Mouse (Mus musculus): ENCODE results near the gene Bfsp2.

Gene Bfsp2

DNA sequence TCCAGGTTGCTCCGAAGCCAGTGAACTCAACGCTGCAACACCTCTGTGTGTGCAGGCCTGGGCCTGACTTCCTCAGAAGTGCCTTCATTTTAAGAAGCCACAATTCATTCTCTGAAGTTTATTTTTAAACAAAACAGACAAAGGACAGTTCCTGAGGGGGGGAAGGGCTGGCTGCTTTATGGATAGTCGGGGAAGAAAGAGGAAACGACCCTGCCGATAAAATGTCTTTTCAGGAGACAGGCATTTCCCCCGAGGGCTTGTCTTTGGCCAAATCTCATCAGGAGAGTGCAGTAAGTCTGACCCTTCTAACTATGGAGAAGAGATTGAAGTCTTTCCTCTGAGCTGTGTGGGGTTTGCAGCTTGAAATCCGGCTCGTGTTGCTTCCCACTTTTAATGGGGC is 5.4 kb upstream of the Bfsp2 start:
- DNase-seq (ENCODE audit: low spot score): no peak

DNA sequence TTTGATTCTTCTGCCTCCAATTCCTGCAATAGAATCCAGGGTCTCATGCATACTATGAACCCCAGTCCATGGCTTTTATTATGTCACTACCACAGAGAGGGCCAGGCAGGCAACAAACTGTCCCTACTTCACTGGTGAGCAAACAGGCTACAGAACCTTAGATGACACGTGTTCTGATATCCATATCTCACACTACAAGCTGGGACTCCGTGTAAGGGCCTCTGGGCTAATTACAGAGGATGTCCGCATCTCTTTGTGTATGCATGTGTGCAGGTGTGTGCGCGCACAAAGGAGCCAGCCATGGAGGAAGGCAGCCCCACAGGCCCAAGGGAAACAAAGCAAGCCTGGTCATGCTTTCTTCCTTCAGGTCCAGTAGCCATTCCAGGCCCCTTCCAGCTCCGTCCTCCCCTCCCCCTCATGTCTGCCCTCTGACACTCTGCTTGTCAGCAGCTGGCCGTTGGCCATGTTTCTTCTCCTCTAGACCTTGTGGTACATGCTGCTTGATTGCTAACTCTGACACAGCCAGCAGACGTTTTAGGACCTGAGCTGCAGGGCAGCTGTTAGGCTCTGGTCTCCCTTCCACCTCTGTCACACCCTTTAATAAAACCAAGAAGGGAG is 492 bp upstream of the Bfsp2 start:
- peak; percentile 31 for DNase-seq (ENCODE audit: low spot score)

DNA sequence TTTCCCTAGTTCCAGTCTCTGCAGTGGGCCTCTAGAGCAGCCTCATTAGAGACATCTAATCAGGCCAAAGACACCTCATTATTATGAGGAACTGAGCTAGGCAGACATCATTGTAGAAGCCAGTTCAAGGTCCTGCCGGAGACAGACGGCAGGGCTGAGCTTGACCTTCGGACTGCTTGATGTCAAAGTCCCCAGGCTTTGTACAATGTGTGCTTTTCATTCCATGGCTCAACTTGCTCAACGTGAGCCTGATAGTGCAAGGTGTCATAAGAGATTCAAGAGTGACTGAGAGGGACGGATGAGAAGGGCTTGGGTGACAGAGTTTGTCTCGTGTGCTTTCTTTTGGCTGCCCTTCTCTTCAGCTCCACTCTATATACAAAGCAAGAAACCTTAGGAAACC is 4.8 kb downstream of the Bfsp2 start:
- peak; percentile 17 for DNase-seq (ENCODE audit: low spot score)

DNA sequence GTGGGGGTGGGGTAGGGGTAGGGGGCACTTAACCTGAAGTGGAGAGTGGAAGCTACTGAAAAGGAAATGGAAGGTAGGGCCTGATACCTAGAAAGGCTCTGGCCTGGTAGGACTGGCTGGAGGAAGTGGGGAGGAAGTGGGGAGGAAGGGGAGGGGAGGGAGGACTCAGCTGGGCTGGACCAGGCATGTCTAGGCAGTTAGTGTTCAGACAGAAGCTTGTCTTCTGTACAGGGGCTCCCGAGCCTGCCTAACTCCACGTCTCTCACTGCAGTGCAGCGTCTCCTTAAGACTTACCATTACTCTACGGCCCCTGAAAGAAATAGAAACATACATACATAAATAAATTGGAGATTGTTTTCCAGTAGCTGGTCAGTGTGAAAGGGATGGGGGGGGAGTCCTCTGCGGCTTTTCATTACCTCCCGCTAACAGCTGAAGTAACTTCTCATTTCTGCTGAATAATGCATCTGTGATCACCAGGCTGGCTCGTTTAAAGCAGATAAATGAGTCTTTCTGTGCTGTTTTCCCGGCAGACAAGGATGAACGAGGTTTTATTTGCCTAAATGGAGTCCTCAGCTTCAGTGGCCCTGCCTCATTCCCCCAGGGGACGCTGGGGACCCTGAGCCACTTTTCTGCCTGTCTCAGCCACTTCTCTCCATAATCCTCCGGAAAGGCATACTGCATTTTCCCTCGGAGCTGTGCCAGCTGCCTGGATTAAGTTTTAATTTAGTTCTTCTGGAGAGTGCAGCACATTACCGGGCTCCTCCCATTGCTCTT is 6.1 kb downstream of the Bfsp2 start:
- DNase-seq (ENCODE audit: low spot score): no peak

DNA sequence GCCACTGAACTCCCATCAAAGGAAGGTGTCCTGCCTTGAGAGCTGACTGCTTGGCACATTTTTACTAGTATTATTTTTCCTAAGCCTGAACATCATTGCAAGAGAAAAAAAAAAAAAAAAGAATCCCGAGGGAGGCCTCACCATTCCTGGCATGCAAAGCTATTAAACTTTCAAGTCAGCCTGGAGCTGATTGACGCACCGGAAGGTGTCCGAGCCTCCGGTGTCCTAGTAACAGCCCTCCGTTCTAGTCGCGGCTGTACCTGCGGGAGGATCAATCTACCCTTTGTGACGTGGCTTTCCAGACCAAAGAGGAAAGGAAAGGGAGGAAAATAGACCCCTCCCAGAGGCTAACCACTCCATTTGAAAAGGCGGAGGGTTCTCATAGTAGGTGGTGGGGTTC is 8.4 kb downstream of the Bfsp2 start:
- DNase-seq (ENCODE audit: low spot score): no peak

DNA sequence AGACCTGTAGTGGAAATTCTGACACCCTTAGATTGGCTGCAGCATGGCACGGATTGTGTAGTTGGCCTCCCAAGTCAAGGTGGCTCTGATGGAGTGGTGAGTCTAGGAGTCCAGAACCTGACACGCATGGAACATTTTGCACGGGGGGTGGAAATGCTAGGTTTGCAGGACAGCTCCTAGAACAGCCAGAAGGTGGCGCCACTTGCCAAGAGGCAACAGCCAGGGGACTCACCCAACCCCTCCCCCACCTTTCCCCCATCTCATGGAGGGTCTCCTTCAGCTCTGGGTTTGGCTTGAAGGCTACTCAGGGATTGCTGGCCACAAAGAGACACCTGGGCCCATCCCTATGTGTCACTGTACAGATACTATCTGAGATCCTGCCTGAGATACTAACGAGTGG is 10.7 kb downstream of the Bfsp2 start:
- DNase-seq (ENCODE audit: low spot score): no peak

DNA sequence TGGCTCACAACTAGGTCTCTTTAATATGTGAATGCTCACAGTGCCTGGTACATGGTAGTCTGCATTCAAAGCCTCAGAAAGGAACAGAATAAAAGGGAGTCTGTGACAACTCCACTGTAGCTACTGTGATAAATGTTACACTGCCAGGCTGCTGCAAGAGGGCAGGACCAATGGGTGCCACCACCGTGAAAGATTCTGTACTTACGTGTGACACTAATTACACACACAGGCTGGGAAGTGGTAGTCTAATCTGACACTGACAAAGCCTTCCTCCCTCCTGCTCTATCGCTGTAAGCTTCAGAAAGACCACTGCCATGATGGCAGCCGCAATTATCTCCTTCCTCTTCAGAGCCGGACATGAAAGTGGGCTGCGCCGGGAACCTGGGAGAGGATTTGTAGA is 11.3 kb downstream of the Bfsp2 start:
- no peak for DNase-seq (ENCODE audit: low spot score)

DNA sequence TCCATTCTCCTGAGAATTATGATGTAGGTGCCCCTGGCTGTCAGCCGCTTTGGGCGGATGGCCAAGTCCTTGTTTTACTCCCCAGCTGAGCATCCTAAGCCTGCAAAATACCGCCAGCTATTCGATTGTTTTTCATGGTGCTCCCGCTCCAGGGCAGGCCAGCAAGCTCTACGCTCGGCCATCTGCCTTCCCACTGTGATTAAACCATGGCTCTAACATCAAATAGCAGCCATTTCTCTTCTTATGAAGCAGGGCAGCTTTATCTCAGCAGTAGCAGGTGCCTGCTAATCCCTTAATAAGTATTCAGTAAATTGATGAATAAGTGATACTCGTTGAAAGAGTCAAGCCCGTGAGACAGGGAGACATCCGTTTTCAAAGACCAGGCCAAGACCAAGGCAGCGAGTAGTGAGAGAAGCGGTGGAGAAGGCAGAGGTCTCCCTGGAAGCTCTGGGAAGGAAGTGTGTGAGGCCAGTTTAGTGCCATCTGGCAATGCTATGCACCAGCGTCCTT is 14.5 kb downstream of the Bfsp2 start:
- DNase-seq (ENCODE audit: low spot score): no peak

DNA sequence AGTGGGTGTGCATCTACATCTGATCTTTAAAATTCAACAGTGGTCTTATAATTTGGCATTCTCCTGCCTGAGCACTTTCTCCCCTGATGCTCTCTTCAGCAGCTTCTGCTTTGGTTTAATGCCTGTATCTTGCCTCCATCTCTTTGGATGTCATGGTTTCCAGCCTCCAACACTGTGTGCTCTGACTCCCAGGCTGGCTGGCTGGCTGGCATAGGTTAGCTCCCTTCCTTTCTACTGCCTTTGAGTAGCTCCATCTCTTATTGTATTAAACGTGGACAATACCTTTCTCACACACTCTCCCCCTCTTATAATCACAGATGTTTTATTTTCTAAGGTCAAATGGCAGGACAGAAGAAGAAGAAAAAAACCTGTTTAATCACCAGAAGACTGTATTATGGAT is 14.9 kb downstream of the Bfsp2 start:
- DNase-seq (ENCODE audit: low spot score): no peak

DNA sequence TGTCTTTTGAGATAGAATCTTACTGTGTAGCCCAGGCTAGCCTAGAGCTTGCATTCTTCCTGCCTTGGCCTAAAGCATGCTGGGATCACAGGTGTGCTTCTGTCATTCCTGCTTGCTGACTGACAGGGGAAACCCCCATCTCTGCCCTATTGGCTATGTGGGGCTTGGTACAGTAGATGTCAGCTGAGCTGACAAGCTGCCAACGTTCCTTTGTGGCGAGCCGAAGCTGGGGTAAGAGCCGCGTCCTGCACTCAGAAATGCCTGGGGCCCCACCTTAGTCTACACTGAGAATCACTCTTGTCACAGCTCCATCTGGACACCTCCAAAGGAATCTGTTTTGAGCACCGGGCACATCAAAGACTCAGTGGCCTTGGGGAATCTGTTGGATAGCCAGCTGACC is 16.4 kb downstream of the Bfsp2 start:
- DNase-seq (ENCODE audit: low spot score): no peak

DNA sequence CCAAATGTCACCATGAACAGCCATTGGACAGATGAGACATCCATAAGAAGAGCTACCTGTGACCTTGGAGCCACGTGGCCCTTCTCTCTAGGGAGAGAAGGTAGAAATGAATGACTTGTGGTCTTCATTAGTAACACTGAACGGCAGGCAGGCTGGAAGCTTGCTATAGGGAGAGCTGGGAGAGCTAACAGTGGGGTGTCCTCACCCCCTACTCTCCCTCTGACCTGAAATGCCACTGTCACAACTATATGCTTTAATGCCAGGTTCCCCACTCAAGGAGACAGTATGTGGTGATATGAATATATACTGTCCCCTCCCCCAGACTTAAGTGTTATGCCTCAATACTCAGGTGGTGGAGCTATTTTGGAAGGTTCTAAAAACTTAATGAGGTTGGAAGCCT is 20.4 kb downstream of the Bfsp2 start:
- DNase-seq (ENCODE audit: low spot score): no peak

DNA sequence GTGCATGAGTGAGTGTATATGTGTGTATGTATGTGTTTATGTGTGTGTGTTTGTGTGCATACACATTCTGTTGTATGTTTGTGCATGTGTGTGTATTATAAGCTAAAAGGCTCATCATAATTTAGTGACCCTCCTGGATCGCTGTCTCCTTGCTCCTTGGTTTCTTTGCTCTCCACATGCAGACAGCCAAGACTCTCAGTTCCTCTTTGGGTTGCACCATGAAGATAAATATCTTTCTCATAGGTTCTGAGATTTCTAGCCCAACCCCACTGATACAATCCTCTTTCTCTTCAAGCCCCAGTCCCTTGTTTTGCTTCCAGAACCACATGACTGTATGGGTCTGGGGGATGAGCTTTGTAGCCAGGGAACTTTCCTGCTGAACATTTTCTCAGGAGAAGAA is 20.9 kb downstream of the Bfsp2 start:
- DNase-seq (ENCODE audit: low spot score): no peak

DNA sequence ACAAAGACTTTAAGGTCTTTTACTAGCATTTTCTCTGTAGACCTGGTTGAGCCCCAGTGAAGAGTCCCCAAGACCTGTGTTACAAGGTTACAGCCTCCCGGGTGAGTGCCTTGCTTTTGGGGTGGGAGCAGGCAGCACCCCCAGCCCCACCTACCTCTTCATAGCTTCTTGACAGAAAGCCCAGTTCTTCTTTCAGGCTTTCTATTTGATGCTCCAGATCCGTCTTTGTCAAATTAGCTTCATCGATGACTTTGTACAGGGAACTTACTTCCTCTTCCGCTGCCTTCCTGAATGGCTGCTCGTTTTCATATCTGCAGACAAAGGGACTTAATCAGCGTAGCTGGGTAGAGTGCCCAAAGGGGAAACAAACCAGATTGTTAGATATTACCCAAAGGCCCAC is 30.6 kb downstream of the Bfsp2 start:
- DNase-seq (ENCODE audit: low spot score): no peak

DNA sequence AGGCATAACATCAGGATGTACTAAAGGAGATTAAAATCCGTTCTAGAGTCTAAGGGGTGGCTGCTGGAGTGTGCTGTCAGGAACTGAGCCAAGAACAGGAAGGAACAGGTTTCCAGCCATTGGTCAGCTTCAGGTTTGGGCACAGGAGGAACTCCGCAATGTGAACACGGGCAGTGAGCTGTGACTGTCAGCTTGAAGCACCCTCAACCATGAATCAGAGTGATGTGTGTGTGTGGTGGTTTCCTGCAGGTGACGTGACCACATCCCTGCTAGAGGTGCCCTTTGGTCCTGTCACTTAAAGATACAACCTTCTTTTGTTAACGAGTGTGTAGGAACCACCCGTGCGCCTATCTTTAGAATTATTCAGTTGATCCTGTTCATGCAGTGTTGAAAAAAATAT is 31.1 kb downstream of the Bfsp2 start:
- no peak for DNase-seq (ENCODE audit: low spot score)

DNA sequence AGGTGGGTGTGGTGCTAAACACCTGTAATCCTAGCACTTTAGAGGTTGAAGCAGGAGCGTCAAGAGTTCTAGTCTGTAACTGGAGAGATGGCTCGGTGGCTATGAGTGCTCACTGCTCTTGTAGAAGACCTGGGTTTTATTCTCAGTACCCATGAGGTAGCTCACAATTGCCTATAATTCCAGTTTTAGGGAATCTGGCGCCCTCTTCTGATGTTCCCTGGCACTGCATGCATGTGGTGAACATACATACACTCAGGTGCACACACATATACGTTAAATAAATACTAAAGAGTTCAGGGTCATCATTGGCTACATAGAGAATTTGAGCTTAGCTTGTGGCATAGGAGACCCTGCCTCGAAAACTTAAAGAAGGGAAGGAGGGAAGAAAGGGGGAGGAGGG is 35.6 kb downstream of the Bfsp2 start:
- DNase-seq (ENCODE audit: low spot score): no peak

DNA sequence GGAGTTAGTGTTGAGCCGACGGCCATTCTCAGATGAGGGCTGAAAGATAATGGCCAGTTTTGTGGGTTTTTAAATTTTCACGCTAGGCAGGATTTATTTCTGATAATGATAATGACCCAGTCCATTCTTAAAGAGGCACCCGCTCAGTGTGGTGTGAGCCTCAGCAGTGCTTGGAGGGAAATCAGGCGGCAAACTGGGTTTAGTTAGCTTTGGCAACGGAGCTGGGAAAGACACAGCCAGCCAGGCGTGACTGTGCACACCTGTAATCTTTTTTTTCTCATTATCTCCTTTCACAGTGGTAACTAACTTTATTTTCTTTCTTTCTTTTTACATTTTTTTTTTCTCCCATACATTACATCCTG is 36.4 kb downstream of the Bfsp2 start:
- DNase-seq (ENCODE audit: low spot score): no peak

DNA sequence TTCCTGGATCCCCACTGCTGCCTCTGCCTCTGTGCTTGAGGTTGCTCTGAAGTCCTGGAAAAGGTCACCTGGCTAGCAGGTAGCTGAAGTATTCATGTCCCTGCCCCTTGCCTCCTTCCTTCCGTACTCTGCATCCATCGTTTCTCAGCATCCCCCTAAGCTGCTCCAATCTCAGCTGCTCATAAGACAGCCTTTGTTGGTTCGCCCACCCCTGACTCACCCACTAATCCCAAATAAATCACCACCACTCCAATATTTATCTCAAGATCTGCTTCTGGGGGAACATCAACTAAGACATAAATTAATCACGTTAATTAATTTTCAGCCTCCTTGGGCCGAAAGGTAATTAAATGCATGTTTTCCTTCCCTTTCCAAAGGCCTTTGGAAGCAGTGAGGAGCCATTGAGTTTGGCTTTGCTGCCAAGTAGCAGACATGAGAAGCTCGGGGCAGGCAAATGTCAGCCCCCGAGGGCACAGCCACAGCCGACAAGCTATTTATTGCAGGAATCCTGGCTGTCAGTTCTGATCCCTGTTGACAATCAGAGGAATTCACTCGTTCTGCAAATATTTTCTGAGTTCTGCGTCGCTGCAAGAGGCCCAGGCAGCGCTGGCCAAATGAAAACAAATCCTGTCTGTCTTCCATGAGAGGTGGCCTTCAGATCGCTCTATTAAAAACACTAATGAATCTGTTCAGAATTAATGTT is 36.9 kb downstream of the Bfsp2 start:
- no peak for DNase-seq (ENCODE audit: low spot score)

DNA sequence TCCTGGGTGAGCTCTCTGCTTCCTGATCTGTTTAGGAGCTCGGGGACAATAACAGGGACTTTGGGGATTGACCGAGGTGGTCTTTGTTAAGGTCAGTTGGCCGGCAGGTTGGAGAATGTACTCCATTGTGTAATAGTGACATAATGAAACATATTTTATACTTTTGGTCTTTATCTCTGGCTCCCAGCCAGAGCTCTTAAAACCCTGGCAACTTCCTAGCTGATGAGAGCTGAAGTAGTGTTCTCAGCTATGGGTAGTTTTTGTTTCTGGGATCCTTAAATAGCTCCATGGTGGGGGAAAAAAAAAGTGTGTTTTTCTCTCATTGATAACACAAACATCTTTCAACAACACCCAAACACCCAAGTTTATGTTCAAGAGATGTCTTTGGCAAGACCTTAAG is 39.6 kb downstream of the Bfsp2 start:
- no peak for DNase-seq (ENCODE audit: low spot score)

DNA sequence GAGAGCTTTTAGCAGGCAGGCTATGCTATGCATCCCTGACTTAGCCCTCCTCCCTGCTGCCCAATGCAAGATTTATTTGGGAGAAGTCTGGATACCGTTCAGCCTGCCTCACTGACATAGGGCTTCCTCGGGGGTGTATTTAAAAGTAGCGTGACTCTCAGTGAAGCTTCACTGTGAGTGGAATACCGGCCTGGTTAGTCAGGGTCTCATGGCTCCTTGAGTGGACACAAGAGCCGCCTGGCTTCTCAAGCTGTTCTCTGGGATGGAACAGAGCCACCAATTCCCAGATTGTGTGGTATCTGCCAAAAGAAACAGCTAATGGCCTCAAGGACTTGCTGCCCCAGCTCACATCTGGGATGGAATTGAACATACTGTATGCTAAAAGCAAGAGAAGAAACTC is 43.1 kb downstream of the Bfsp2 start:
- DNase-seq (ENCODE audit: low spot score): no peak

DNA sequence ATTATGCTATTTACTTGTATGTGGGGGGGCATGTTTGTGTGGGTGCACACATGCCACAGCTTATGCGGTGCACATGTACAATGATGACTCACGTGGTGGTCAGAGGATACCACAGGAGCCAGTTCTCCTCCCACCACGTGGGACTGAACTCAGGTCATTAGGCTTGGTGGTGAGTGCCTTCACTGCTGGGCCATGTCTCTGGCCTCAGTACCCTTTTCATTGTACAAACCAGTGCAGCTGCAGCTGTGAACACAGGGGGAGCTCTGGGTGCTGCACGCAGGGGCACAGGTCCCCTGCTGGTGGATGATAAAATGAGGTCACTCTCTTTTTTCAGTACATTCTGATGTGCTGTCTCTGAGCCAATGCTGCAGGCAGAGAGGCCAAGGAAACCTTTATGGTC is 46.1 kb downstream of the Bfsp2 start:
- DNase-seq (ENCODE audit: low spot score): no peak

DNA sequence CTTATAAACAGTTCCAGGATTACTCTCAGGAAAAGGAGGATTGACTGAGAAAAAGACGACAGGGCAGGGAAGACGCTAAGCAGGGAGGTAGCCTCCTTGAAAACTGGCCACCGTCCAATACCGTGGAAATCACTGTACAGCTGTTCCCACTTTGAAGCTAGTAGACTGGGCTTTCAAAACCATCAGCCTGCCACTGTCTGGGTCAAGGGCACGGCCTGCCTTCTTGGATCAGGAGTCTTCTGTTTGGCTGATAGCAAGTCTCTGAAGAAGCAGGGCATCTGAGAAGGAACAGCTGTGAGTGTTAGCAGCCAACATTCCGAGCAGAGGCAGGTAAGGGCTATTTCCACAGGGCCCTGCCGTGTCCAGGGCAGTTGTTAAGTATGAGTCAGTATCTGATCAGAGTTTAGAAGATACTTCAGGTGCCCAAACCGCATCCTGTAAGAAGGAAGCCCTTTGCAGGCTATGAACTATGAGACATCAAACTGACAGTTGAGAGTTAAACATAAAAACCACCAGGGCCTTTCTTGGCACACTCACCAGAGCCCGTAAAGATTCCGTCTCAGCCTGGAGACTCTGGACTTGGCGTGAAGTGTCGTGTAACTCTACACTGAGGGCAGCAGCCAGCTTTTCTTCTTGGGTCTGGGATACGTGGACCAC is 48.0 kb downstream of the Bfsp2 start:
- DNase-seq (ENCODE audit: low spot score): no peak

DNA sequence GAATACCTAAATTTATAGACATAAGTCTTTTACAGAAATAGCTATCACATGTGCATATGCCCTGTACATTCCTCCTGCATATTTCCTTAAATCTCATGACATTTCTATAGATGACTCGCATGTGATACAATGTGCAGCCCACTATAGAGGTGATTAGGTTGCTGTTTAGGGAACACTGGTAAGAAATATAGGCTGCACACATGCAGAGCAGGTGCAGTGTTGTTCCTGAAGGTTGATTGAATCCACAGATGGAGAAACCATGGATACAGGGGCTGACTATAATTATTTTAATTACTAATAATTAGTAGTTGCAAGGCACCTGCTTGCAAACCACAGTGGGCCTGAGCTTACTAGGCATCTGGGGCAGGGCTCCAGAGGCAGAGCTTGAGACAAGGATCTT is 48.5 kb downstream of the Bfsp2 start:
- DNase-seq (ENCODE audit: low spot score): no peak

Data from yolk sac, embryonic 10.5 days (tissue).